ENCODE assay signal across 23 mouse cellular contexts in genomic region chr4:133229582-133229981, GRCm38 (mm10). TPM values are rescaled to one million over a fixed set of nuclear protein-coding genes. Genes with fewer than 3 reads are reported as not detected.
DNase-seq lines count a peak whose midpoint lies in the region; ATAC-seq and TF ChIP-seq lines count a peak whose summit lies in the region.
"Had no signal": no experiment of that assay in that cellular context is flagged by ENCODE, and none has a peak within 500 bp of the region (broad histone marks: within the 10 kb centered on the region; RNA-seq: fewer than 3 reads in every experiment).

No protein-coding gene starts in this region.

- TF ChIP-seq CTCF in left cerebral cortex, adult 2 months (IDR thresholded peaks at IDR 0.05): no peak

- no peak overlapping the region for H3K9ac ChIP-seq in heart, embryonic 12.5 days
- H3K9ac ChIP-seq in midbrain, embryonic 11.5 days (ENCODE audit: low read length): no peak overlapping the region
- no peak overlapping the region for H3K9ac ChIP-seq in embryonic facial prominence, embryonic 13.5 days
- H3K9ac ChIP-seq: hindbrain, embryonic 15.5 days; kidney, embryonic 15.5 days; limb, embryonic 13.5 days; liver, embryonic 15.5 days; midbrain, embryonic 13.5 days had no signal

- no peaks in the 10 kb centered on the region; the same call in 1 of the 2 replicates for H3K9me3 ChIP-seq in heart, embryonic 12.5 days (replicated peaks)
- no peaks in the 10 kb centered on the region for H3K9me3 ChIP-seq in midbrain, embryonic 10.5 days (replicated peaks)
- no peaks in the 10 kb centered on the region for H3K9me3 ChIP-seq in midbrain, embryonic 11.5 days (ENCODE audit: control insufficient read depth, low read length)
- no peaks in the 10 kb centered on the region for H3K9me3 ChIP-seq in embryonic facial prominence, embryonic 13.5 days
- H3K9me3 ChIP-seq: heart, embryonic 10.5 days; hindbrain, embryonic 15.5 days; kidney, embryonic 15.5 days; limb, embryonic 13.5 days; liver, embryonic 15.5 days; midbrain, embryonic 13.5 days had no signal

- intact Hi-C loops in left cerebral cortex, adult 2 months (cut with DNase I): no loop called here

- peaks cover 4% of the 10 kb centered on the region; the same call in 1 of the 2 replicates for H3K27me3 ChIP-seq in heart, embryonic 12.5 days (replicated peaks)
- peaks cover 10% of the 10 kb centered on the region for H3K27me3 ChIP-seq in midbrain, embryonic 10.5 days (ENCODE audit: low read depth, poor library complexity, severe bottlenecking)
- no peaks in the 10 kb centered on the region for H3K27me3 ChIP-seq in midbrain, embryonic 11.5 days (ENCODE audit: control insufficient read depth, insufficient read depth, low read length)
- H3K27me3 ChIP-seq in embryonic facial prominence, embryonic 13.5 days: no peaks in the 10 kb centered on the region
- H3K27me3 ChIP-seq: hindbrain, embryonic 15.5 days; kidney, embryonic 15.5 days; midbrain, embryonic 13.5 days had no signal

- no peak overlapping the region for H3K27ac ChIP-seq in heart, embryonic 12.5 days (ENCODE audit: poor library complexity, severe bottlenecking)
- H3K27ac ChIP-seq in midbrain, embryonic 10.5 days (replicated peaks): peak overlapping the region; percentile 39; the same call in 1 of the 2 replicates
- H3K27ac ChIP-seq in midbrain, embryonic 11.5 days (ENCODE audit: low read depth, low read length): no peak overlapping the region
- H3K27ac ChIP-seq in embryonic facial prominence, embryonic 13.5 days: peak overlapping the region; percentile 35; the same call in 1 of the 2 replicates
- no peak overlapping the region for H3K27ac ChIP-seq in left cerebral cortex, adult 2 months
- H3K27ac ChIP-seq: heart, embryonic 10.5 days; hindbrain, embryonic 15.5 days; kidney, embryonic 15.5 days; limb, embryonic 13.5 days; liver, embryonic 15.5 days; midbrain, embryonic 13.5 days had no signal

- 85% methylated on average over 8 of the region's 8 CpGs for WGBS in heart, embryonic 12.5 days
- 70% methylated on average over 8 of the region's 8 CpGs for WGBS in midbrain, embryonic 10.5 days
- 73% methylated on average over 8 of the region's 8 CpGs for WGBS in midbrain, embryonic 11.5 days
- WGBS in embryonic facial prominence, embryonic 13.5 days: 32% methylated on average over 8 of the region's 8 CpGs

- H3K36me3 ChIP-seq in heart, embryonic 12.5 days: no peaks in the 10 kb centered on the region
- no peaks in the 10 kb centered on the region for H3K36me3 ChIP-seq in midbrain, embryonic 10.5 days
- no peaks in the 10 kb centered on the region for H3K36me3 ChIP-seq in midbrain, embryonic 11.5 days (ENCODE audit: control insufficient read depth, insufficient read depth, low read length)
- no peaks in the 10 kb centered on the region for H3K36me3 ChIP-seq in embryonic facial prominence, embryonic 13.5 days
- H3K36me3 ChIP-seq: heart, embryonic 10.5 days; hindbrain, embryonic 15.5 days; kidney, embryonic 15.5 days; limb, embryonic 13.5 days; liver, embryonic 15.5 days; midbrain, embryonic 13.5 days had no signal

- ATAC-seq in heart, embryonic 12.5 days (ENCODE audit: insufficient number of reproducible peaks, low FRiP score): no peak
- no peak for ATAC-seq in midbrain, embryonic 11.5 days (ENCODE audit: low FRiP score)
- no peak for ATAC-seq in embryonic facial prominence, embryonic 13.5 days (ENCODE audit: insufficient number of reproducible peaks, insufficient read depth, low FRiP score, low TSS enrichment, low read depth)
- ATAC-seq: forebrain, embryonic 16.5 days; intestine, postnatal 0 days; midbrain, embryonic 13.5 days had no signal

- no peak overlapping the region for H3K4me2 ChIP-seq in heart, embryonic 12.5 days
- no peak overlapping the region for H3K4me2 ChIP-seq in midbrain, embryonic 11.5 days
- H3K4me2 ChIP-seq in embryonic facial prominence, embryonic 13.5 days: no peak overlapping the region
- H3K4me2 ChIP-seq: hindbrain, embryonic 15.5 days; kidney, embryonic 15.5 days; limb, embryonic 13.5 days; liver, embryonic 15.5 days; midbrain, embryonic 13.5 days had no signal

- H3K4me1 ChIP-seq in heart, embryonic 12.5 days (replicated peaks): no peaks in the 10 kb centered on the region
- H3K4me1 ChIP-seq in midbrain, embryonic 10.5 days: peaks cover 12% of the 10 kb centered on the region; the same call in 1 of the 2 replicates
- H3K4me1 ChIP-seq in midbrain, embryonic 11.5 days (ENCODE audit: control insufficient read depth, insufficient read depth, low read length): no peaks in the 10 kb centered on the region
- peaks cover 14% of the 10 kb centered on the region for H3K4me1 ChIP-seq in embryonic facial prominence, embryonic 13.5 days
- H3K4me1 ChIP-seq: hindbrain, embryonic 15.5 days; liver, embryonic 15.5 days had no signal

- peak; percentile 86 for DNase-seq in heart, adult 11 months
- DNase-seq in midbrain, embryonic 10.5 days (ENCODE audit: low spot score): no peak
- DNase-seq in midbrain, embryonic 11.5 days (ENCODE audit: low spot score, missing footprints): no peak
- no peak for DNase-seq in left cerebral cortex, adult 2 months (ENCODE audit: extremely low spot score in 1 of 2, low spot score in 2 of 2)
- no peak for DNase-seq in heart, adult 18-20 months
- DNase-seq: cerebellum, adult 8-10 months; gastrocnemius, postnatal 25 days; heart, postnatal 10 days; kidney, postnatal 4 days; right cerebral cortex, postnatal 25 days; thymus, postnatal 36 days had no signal

- H3K4me3 ChIP-seq in heart, embryonic 12.5 days: no peak overlapping the region
- no peak overlapping the region for H3K4me3 ChIP-seq in midbrain, embryonic 10.5 days
- H3K4me3 ChIP-seq in midbrain, embryonic 11.5 days (ENCODE audit: low read depth, low read length): no peak overlapping the region
- no peak overlapping the region for H3K4me3 ChIP-seq in embryonic facial prominence, embryonic 13.5 days
- H3K4me3 ChIP-seq in left cerebral cortex, adult 2 months: no peak overlapping the region
- H3K4me3 ChIP-seq: heart, embryonic 10.5 days; hindbrain, embryonic 15.5 days; kidney, embryonic 15.5 days; limb, embryonic 13.5 days; liver, embryonic 15.5 days; midbrain, embryonic 13.5 days had no signal

RNA-seq across cellular contexts. Expression of gene Map3k6, which starts 11.0 kb away (rescaled TPM):
- polyA plus RNA-seq in heart, embryonic 12.5 days (2016; fragmentation: Nextera tagmentation; extraction: Ambion mirVana): 2.3 and 3.2 TPM in 2 replicates
- polyA plus RNA-seq in midbrain, embryonic 10.5 days (2016; fragmentation: Nextera tagmentation; extraction: Ambion mirVana): 2.6 and 3.0 TPM in 2 replicates
- polyA plus RNA-seq in midbrain, embryonic 11.5 days (2014; fragmentation: Nextera tagmentation; extraction: Ambion mirVana): 1.3 and 2.0 TPM in 2 replicates
- 4.3 and 4.8 TPM in 2 replicates for polyA plus RNA-seq in embryonic facial prominence, embryonic 13.5 days (2015; fragmentation: Nextera tagmentation; extraction: Ambion mirVana)
- total RNA-seq in left cerebral cortex, adult 2 months (2021): 10 to 100 TPM in 1 of 2 experiments, 1 to 10 TPM in 1; 5.3 to 10.6 TPM
- 10 to 100 TPM; 22.5 to 30.1 TPM for total RNA-seq in heart, adult 18-20 months (2021)

RNA-seq across cellular contexts. Expression of gene Gpr3, which starts 17.2 kb away (rescaled TPM):
- polyA plus RNA-seq in heart, embryonic 12.5 days (2016; fragmentation: Nextera tagmentation; extraction: Ambion mirVana): 0.27 and 0.37 TPM in 2 replicates
- 0.17 and 0.35 TPM in 2 replicates for polyA plus RNA-seq in midbrain, embryonic 10.5 days (2016; fragmentation: Nextera tagmentation; extraction: Ambion mirVana)
- polyA plus RNA-seq in midbrain, embryonic 11.5 days (2014; fragmentation: Nextera tagmentation; extraction: Ambion mirVana): 0.10 and 0.55 TPM in 2 replicates
- 0.15 and 0.37 TPM in 2 replicates for polyA plus RNA-seq in embryonic facial prominence, embryonic 13.5 days (2015; fragmentation: Nextera tagmentation; extraction: Ambion mirVana)
- 10 to 100 TPM; 12.5 to 15.6 TPM for total RNA-seq in left cerebral cortex, adult 2 months (2021)
- total RNA-seq in heart, adult 18-20 months (2021): not detected
- total RNA-seq: gastrocnemius, postnatal 25 days had no signal
- polyA plus RNA-seq: intestine, postnatal 0 days; liver, embryonic 15.5 days; stomach, embryonic 14.5 days had no signal

RNA-seq across cellular contexts. Expression of gene Cd164l2, which starts 17.7 kb away (rescaled TPM):
- polyA plus RNA-seq in heart, embryonic 12.5 days (2016; fragmentation: Nextera tagmentation; extraction: Ambion mirVana): 0.34 TPM in 1 of 2 replicates, not detected in the other
- 0.99 and 1.7 TPM in 2 replicates for polyA plus RNA-seq in midbrain, embryonic 10.5 days (2016; fragmentation: Nextera tagmentation; extraction: Ambion mirVana)
- polyA plus RNA-seq in midbrain, embryonic 11.5 days (2014; fragmentation: Nextera tagmentation; extraction: Ambion mirVana): 0.23 and 0.47 TPM in 2 replicates
- polyA plus RNA-seq in embryonic facial prominence, embryonic 13.5 days (2015; fragmentation: Nextera tagmentation; extraction: Ambion mirVana): 4.0 and 5.2 TPM in 2 replicates
- 1 to 10 TPM; 7.3 to 7.7 TPM for total RNA-seq in left cerebral cortex, adult 2 months (2021)
- total RNA-seq in heart, adult 18-20 months (2021): not detected
- total RNA-seq: CH12.LX; gastrocnemius, postnatal 25 days; heart, postnatal 10 days had no signal
- polyA plus RNA-seq: liver, embryonic 15.5 days had no signal

RNA-seq across cellular contexts. Expression of gene Sytl1, which starts 33.3 kb away (rescaled TPM):
- polyA plus RNA-seq in heart, embryonic 12.5 days (2016; fragmentation: Nextera tagmentation; extraction: Ambion mirVana): 0.41 and 0.47 TPM in 2 replicates
- polyA plus RNA-seq in midbrain, embryonic 10.5 days (2016; fragmentation: Nextera tagmentation; extraction: Ambion mirVana): 1.3 and 1.5 TPM in 2 replicates
- 0.37 and 0.83 TPM in 2 replicates for polyA plus RNA-seq in midbrain, embryonic 11.5 days (2014; fragmentation: Nextera tagmentation; extraction: Ambion mirVana)
- 6.6 and 8.2 TPM in 2 replicates for polyA plus RNA-seq in embryonic facial prominence, embryonic 13.5 days (2015; fragmentation: Nextera tagmentation; extraction: Ambion mirVana)
- 1 to 10 TPM; 3.0 TPM for total RNA-seq in left cerebral cortex, adult 2 months (2021)
- under 1 TPM; 0.22 to 0.72 TPM for total RNA-seq in heart, adult 18-20 months (2021)

RNA-seq across cellular contexts. Expression of gene Tmem222, which starts 48.0 kb away (rescaled TPM):
- 52.4 and 55.2 TPM in 2 replicates for polyA plus RNA-seq in heart, embryonic 12.5 days (2016; fragmentation: Nextera tagmentation; extraction: Ambion mirVana)
- polyA plus RNA-seq in midbrain, embryonic 10.5 days (2016; fragmentation: Nextera tagmentation; extraction: Ambion mirVana): 91.9 and 92.2 TPM in 2 replicates
- 71.2 and 82.0 TPM in 2 replicates for polyA plus RNA-seq in midbrain, embryonic 11.5 days (2014; fragmentation: Nextera tagmentation; extraction: Ambion mirVana)
- 84.4 and 89.9 TPM in 2 replicates for polyA plus RNA-seq in embryonic facial prominence, embryonic 13.5 days (2015; fragmentation: Nextera tagmentation; extraction: Ambion mirVana)
- total RNA-seq in left cerebral cortex, adult 2 months (2021): 10 to 100 TPM; 87.3 to 91.2 TPM
- total RNA-seq in heart, adult 18-20 months (2021): 10 to 100 TPM; 32.7 to 34.6 TPM

Comparison
In these comparisons a context has a peak if more than half of its experiments do, and no peak if none do; other contexts are left out.
1. H3K27ac ChIP-seq: peak in midbrain, embryonic 10.5 days (single experiment) and embryonic facial prominence, embryonic 13.5 days (single experiment); none in heart, embryonic 12.5 days (single experiment), midbrain, embryonic 11.5 days (single experiment) and left cerebral cortex, adult 2 months (single experiment).